Mouse (Mus musculus) olfactory bulb, adult 2 months (tissue): Measurements from ENCODE around the gene Qdpr. TPM values are rescaled to one million over a fixed set of nuclear protein-coding genes. Genes with fewer than 3 reads are reported as not detected.
A peak's percentile ranks its signal among the peaks of the same experiment; 100 is the strongest.
"Not testable (repeated sequence)": the region's sequence is repeated elsewhere in the genome, so short reads cannot be mapped to it uniquely, and the experiment has no call there.

Source experiments
- H3K27ac ChIP-seq: fragments of 200-500 bp; 2 replicates; pipeline ENCODE4 v1.5.1; 2012; ENCODE audit warnings: low read depth, low read length; ENCODE audit not compliant: insufficient read depth
- H3K4me1 ChIP-seq: fragments of 200-500 bp; 2 replicates; pipeline ENCODE4 v1.6.1; 2012; ENCODE audit warnings: low read length; ENCODE audit not compliant: control insufficient read depth, insufficient read depth
- H3K4me3 ChIP-seq: fragments of 200-500 bp; 2 replicates; pipeline ENCODE4 v1.5.1; 2012; ENCODE audit warnings: mild to moderate bottlenecking, low read depth, low read length, moderate library complexity; ENCODE audit not compliant: insufficient read depth
- CTCF ChIP-seq: fragments of 200-500 bp; IDR thresholded peaks from 2 replicates; pipeline ENCODE4 v1.5.1; 2012; ENCODE audit warnings: low read depth, mild to moderate bottlenecking, low read length, moderate library complexity; ENCODE audit not compliant: insufficient read depth
- POLR2A ChIP-seq: fragments of 200-500 bp; IDR thresholded peaks from 2 replicates; pipeline ENCODE4 v1.6.1; 2012; ENCODE audit warnings: mild to moderate bottlenecking, low read depth, low read length, moderate library complexity; ENCODE audit not compliant: insufficient read depth
- WGBS: fragments of 180-500 bp; shearing (Covaris S2); methylation state at CpG from one replicate; pipeline ENCODE4 v1.1.7; 2018; 5-methylcytosine and 5-hydroxymethylcytosine counted together
- polyA plus RNA-seq: library from polyadenylated mRNA; stranded (reverse); fragments of >200 nt; gene quantifications from 2 replicates; pipeline ENCODE4 v1.2.4, GENCODE M21; 2012; ENCODE audit warnings: low replicate concordance; ENCODE audit not compliant: missing spikeins, insufficient read depth, insufficient read length

The Qdpr gene
- polyA plus RNA-seq, 1 experiment, result not detected

DNA sequence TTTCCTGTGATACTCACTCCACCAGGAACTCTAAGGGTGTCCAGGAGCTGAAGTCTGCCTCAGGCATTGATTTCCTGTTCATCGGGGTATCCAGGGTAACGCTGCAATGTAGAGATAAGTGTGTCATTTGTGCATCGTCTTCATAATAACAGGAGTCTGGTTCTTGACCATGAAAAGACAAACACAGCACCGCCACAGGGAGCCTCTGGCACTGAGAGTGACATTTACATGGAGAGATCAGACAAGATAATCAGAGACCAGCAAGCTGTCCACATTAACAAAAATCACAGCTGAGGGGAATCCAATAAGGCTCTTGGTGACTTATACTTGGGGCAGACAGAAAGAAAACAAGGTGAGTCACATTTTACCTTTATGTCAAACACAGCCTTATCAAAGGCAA, 12.2 kb downstream of the Qdpr start:
- peaks cover 3% of the 10 kb centered on the region for H3K4me1 ChIP-seq
- H3K27ac ChIP-seq, result no peak overlapping the region
- 65% methylated on average over 4 of the region's 4 CpGs for WGBS
- no peak for TF ChIP-seq CTCF
- H3K4me3 ChIP-seq, result no peak overlapping the region

GRCm38 (mm10) chr5:45435967-45436950, 13.8 kb downstream of the Qdpr start:
- no peak overlapping the region for H3K4me3 ChIP-seq
- peaks cover 3% of the 10 kb centered on the region for H3K4me1 ChIP-seq
- TF ChIP-seq POLR2A (no peak), CTCF (no peak)
- 91% methylated on average over 14 of the region's 14 CpGs for WGBS
- no peak overlapping the region for H3K27ac ChIP-seq

GRCm38 (mm10) chr5:45427891-45428290, 22.1 kb downstream of the Qdpr start:
- WGBS, result 98% methylated on average over 7 of the region's 7 CpGs
- Histone ChIP-seq H3K4me3 (no peak overlapping the region), H3K4me1 (no peaks in the 10 kb centered on the region), H3K27ac (no peak overlapping the region)
- no peak for TF ChIP-seq CTCF
- TF ChIP-seq POLR2A, result no peak

DNA sequence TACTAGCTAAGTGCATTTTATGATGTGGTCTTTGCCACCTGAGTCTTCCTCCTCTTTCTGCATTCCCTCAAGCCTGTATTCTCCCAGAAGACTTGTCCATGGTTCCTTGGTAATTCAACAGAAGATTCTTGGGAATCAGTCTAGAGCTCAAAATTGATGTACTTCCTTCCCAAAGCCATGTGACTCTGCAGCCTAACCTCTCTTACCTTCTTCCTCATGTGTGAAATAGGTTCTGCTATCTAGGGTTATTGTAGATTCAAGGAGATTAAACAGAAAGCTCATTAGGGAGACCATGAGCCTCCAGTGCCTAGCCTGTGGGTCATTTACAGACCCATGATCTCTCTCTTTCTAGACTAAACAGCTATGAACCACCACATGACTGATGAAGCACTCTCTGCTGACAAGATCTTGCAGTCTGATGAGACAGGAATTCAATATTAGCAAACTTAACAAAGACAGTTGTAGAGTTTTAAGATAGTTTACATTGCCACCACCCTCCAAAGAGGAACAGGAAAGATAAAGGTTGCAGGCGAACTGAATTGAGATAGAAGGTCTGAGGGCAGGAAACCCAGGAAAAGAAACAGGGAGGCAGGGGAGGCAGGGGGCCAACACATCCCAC, 23.5 kb downstream of the Qdpr start:
- H3K4me3 ChIP-seq, result no peak overlapping the region
- 91% methylated on average over 1 of the region's 1 CpGs for WGBS

DNA sequence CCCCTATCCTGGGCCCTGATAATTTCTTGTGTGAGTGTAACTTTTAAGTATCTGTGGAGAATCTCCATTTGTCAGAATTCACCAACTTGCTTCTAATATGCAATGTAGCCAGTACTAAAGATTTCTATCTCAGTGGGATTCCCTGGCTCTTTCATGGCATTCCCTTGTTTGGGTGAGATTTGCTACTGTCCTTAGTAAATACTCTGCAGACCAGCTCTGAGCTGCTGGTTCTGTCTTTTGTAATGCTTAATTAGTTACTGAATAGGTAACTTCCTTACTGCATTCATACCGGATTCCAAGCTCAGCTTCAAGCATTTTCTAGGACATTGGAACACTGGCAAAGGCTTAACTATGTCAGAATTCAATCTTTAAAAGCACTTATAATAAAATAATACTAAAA, 24.3 kb downstream of the Qdpr start:
- not testable (repeated sequence) for H3K27ac ChIP-seq, H3K4me3 ChIP-seq, H3K4me1 ChIP-seq
- 48% methylated on average over 1 of the region's 1 CpGs for WGBS

More for the DNA sequence above, 23.5 kb downstream of the Qdpr start:
- no peaks in the 10 kb centered on the region for H3K4me1 ChIP-seq
- H3K27ac ChIP-seq, result no peak overlapping the region
- TF ChIP-seq CTCF (no peak), POLR2A (no peak)

- H3K4me3 ChIP-seq, result no peak overlapping the region
- TF ChIP-seq CTCF (peak; percentile 34; the same call in 1 of the 2 replicates), POLR2A (no peak)
- H3K4me1 ChIP-seq, result no peaks in the 10 kb centered on the region
- whole genome bisulfite sequencing, result 37% methylated on average over 8 of the region's 8 CpGs
- H3K27ac ChIP-seq, result no peak overlapping the region
These were observed 25.8 kb downstream of the Qdpr start for GRCm38 (mm10) chr5:45424021-45424886.

GRCm38 (mm10) chr5:45421881-45422844, 27.9 kb downstream of the Qdpr start:
- Histone ChIP-seq H3K27ac (no peak overlapping the region), H3K4me3 (no peak overlapping the region), H3K4me1 (no peaks in the 10 kb centered on the region)
- TF ChIP-seq CTCF, result no peak
- no peak for TF ChIP-seq POLR2A
- WGBS, result 83% methylated on average over 12 of the region's 12 CpGs

DNA sequence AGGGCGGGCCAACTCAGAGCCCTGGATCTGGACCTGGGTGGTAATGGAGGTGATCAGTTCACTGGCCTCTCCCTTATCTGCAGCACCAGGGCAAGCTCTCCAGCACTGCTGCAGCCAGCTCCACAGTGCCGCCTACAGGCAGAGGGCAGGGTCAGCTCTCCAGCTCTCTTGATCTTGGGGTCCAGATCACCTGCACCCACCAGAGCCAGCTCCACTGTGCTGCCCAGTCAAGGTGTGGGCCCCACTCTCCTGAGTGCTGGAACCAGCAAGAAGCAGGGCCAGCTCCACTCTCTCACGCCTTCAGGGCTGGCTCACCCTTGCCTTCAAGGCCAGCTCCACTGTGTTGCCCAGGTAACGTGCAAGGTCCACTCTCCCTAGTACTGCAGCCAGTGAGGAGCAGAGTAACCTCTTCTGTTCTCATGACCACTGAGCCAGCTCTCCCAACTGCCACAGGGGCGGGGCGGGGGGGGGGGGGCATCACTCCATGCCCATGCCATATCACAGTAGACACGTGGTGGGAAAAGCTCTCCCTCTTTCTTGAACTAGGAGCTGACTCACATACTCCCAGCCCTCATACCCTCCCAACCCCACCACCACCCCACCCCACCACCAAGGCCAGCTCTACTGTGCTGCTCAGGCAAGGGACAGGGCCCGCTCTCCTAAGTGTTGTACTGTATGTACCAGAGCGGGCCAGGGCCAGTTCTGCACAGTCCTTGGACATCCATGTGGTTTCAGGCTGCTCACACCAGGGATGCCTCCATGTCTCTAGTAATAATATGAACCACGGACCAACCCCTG, 30.0 kb downstream of the Qdpr start:
- Histone ChIP-seq H3K27ac (no peak overlapping the region), H3K4me1 (no peaks in the 10 kb centered on the region), H3K4me3 (no peak overlapping the region)
- TF ChIP-seq POLR2A (no peak), CTCF (no peak)
- WGBS, result 81% methylated on average over 10 of the region's 10 CpGs
